Mouse (Mus musculus): ENCODE results near the gene Ak4. TPM values are rescaled to one million over a fixed set of nuclear protein-coding genes. Genes with fewer than 3 reads are reported as not detected.

Ak4 gene
- polyA plus RNA-seq, 1 experiment from 2014 or later = 11.9 TPM

GRCm38 (mm10) chr4:101406411-101407196, 12.5 kb upstream of the Ak4 start:
- ATAC-seq (replicated peaks; ENCODE audit: low FRiP score) = no peak
- H3K9ac ChIP-seq (ENCODE audit: low read length) = no peak overlapping the region
- DNase-seq (ENCODE audit: low spot score) = no peak
- 98% methylated on average over 4 of the region's 4 CpGs for WGBS
- no peak overlapping the region for H3K27ac ChIP-seq (ENCODE audit: low read depth, low read length)
- no peak overlapping the region for H3K4me2 ChIP-seq (ENCODE audit: low read depth, low read length, severe bottlenecking)
- no peaks in the 10 kb centered on the region for H3K9me3 ChIP-seq (ENCODE audit: control insufficient read depth, low read length)
- H3K4me1 ChIP-seq (replicated peaks; ENCODE audit: control insufficient read depth, insufficient read depth, low read length) = no peaks in the 10 kb centered on the region
- H3K27me3 ChIP-seq (ENCODE audit: control insufficient read depth, insufficient read depth, low read length) = no peaks in the 10 kb centered on the region
- no peak overlapping the region for H3K4me3 ChIP-seq (ENCODE audit: low read depth, low read length)
- no peaks in the 10 kb centered on the region for H3K36me3 ChIP-seq (ENCODE audit: control insufficient read depth, insufficient read depth, low read length)

GRCm38 (mm10) chr4:101416966-101417365, 2.1 kb upstream of the Ak4 start:
- H3K27ac ChIP-seq (ENCODE audit: low read depth, low read length) = no peak overlapping the region
- WGBS = 92% methylated on average over 11 of the region's 11 CpGs

GRCm38 (mm10) chr4:101419911-101420880, 1.1 kb downstream of the Ak4 start:
- Histone ChIP-seq H3K9me3 (ENCODE audit: control insufficient read depth, low read length) (no peaks in the 10 kb centered on the region), H3K4me3 (ENCODE audit: low read depth, low read length) (peak overlapping the region; percentile 74), H3K4me1 (replicated peaks; ENCODE audit: control insufficient read depth, insufficient read depth, low read length) (0 out of 2 replicates have a peak, but pooled peaks cover 1% of the 10 kb centered on the region), H3K27ac (ENCODE audit: low read depth, low read length) (peak overlapping the region; percentile 31; the same call in 1 of the 2 replicates), H3K9ac (ENCODE audit: low read length) (peak overlapping the region; percentile 89), H3K36me3 (ENCODE audit: control insufficient read depth, insufficient read depth, low read length) (no peaks in the 10 kb centered on the region), H3K27me3 (ENCODE audit: control insufficient read depth, insufficient read depth, low read length) (no peaks in the 10 kb centered on the region), H3K4me2 (ENCODE audit: low read depth, low read length, severe bottlenecking) (peak overlapping the region; percentile 90)
- peak; percentile 80 for DNase-seq (ENCODE audit: low spot score)
- under 1% methylated on average over 75 of the region's 90 CpGs for WGBS
- ATAC-seq (replicated peaks; ENCODE audit: low FRiP score) = peak; percentile 83

More at GRCm38 (mm10) chr4:101416966-101417365, 2.1 kb upstream of the Ak4 start:
- ATAC-seq (replicated peaks; ENCODE audit: low FRiP score) (no peak), DNase-seq (ENCODE audit: low spot score) (no peak)
- no peak overlapping the region for H3K9ac ChIP-seq (ENCODE audit: low read length)
- H3K4me1 ChIP-seq (replicated peaks; ENCODE audit: control insufficient read depth, insufficient read depth, low read length) = 0 out of 2 replicates have a peak, but pooled peaks cover 1% of the 10 kb centered on the region
- no peaks in the 10 kb centered on the region for H3K9me3 ChIP-seq (ENCODE audit: control insufficient read depth, low read length)
- H3K36me3 ChIP-seq (ENCODE audit: control insufficient read depth, insufficient read depth, low read length) = no peaks in the 10 kb centered on the region
- H3K4me2 ChIP-seq (ENCODE audit: low read depth, low read length, severe bottlenecking) = no peak overlapping the region
- no peaks in the 10 kb centered on the region for H3K27me3 ChIP-seq (ENCODE audit: control insufficient read depth, insufficient read depth, low read length)
- H3K4me3 ChIP-seq (ENCODE audit: low read depth, low read length) = no peak overlapping the region

GRCm38 (mm10) chr4:101422996-101423395, 3.9 kb downstream of the Ak4 start:
- no peaks in the 10 kb centered on the region for H3K9me3 ChIP-seq (ENCODE audit: control insufficient read depth, low read length)
- 96% methylated on average over 9 of the region's 10 CpGs for WGBS

GRCm38 (mm10) chr4:101423571-101423970, 4.5 kb downstream of the Ak4 start:
- no peak overlapping the region for H3K4me2 ChIP-seq (ENCODE audit: low read depth, low read length, severe bottlenecking)
- H3K9me3 ChIP-seq (ENCODE audit: control insufficient read depth, low read length) = no peaks in the 10 kb centered on the region
- H3K27ac ChIP-seq (ENCODE audit: low read depth, low read length) = no peak overlapping the region
- H3K36me3 ChIP-seq (ENCODE audit: control insufficient read depth, insufficient read depth, low read length) = no peaks in the 10 kb centered on the region
- ATAC-seq (replicated peaks; ENCODE audit: low FRiP score) (no peak), DNase-seq (ENCODE audit: low spot score) (no peak)
- WGBS = 97% methylated on average over 5 of the region's 5 CpGs
- no peaks in the 10 kb centered on the region for H3K27me3 ChIP-seq (ENCODE audit: control insufficient read depth, insufficient read depth, low read length)
- H3K4me3 ChIP-seq (ENCODE audit: low read depth, low read length) = no peak overlapping the region
- H3K4me1 ChIP-seq (replicated peaks; ENCODE audit: control insufficient read depth, insufficient read depth, low read length) = 0 out of 2 replicates have a peak, but pooled peaks cover 1% of the 10 kb centered on the region
- H3K9ac ChIP-seq (ENCODE audit: low read length) = no peak overlapping the region

More at GRCm38 (mm10) chr4:101422996-101423395, 3.9 kb downstream of the Ak4 start:
- no peak overlapping the region for H3K9ac ChIP-seq (ENCODE audit: low read length)
- no peaks in the 10 kb centered on the region for H3K36me3 ChIP-seq (ENCODE audit: control insufficient read depth, insufficient read depth, low read length)
- H3K4me2 ChIP-seq (ENCODE audit: low read depth, low read length, severe bottlenecking) = no peak overlapping the region
- no peaks in the 10 kb centered on the region for H3K27me3 ChIP-seq (ENCODE audit: control insufficient read depth, insufficient read depth, low read length)
- DNase-seq (ENCODE audit: low spot score) = no peak
- H3K4me3 ChIP-seq (ENCODE audit: low read depth, low read length) = no peak overlapping the region
- no peak overlapping the region for H3K27ac ChIP-seq (ENCODE audit: low read depth, low read length)
- ATAC-seq (replicated peaks; ENCODE audit: low FRiP score) = no peak
- 0 out of 2 replicates have a peak, but pooled peaks cover 1% of the 10 kb centered on the region for H3K4me1 ChIP-seq (replicated peaks; ENCODE audit: control insufficient read depth, insufficient read depth, low read length)

GRCm38 (mm10) chr4:101424495-101424894, 5.4 kb downstream of the Ak4 start:
- DNase-seq (ENCODE audit: low spot score) (no peak), ATAC-seq (replicated peaks; ENCODE audit: low FRiP score) (no peak)
- Histone ChIP-seq H3K9me3 (ENCODE audit: control insufficient read depth, low read length) (no peaks in the 10 kb centered on the region), H3K27me3 (ENCODE audit: control insufficient read depth, insufficient read depth, low read length) (no peaks in the 10 kb centered on the region), H3K9ac (ENCODE audit: low read length) (no peak overlapping the region), H3K4me1 (replicated peaks; ENCODE audit: control insufficient read depth, insufficient read depth, low read length) (0 out of 2 replicates have a peak, but pooled peaks cover 1% of the 10 kb centered on the region), H3K27ac (ENCODE audit: low read depth, low read length) (no peak overlapping the region), H3K4me2 (ENCODE audit: low read depth, low read length, severe bottlenecking) (no peak overlapping the region), H3K36me3 (ENCODE audit: control insufficient read depth, insufficient read depth, low read length) (no peaks in the 10 kb centered on the region), H3K4me3 (ENCODE audit: low read depth, low read length) (no peak overlapping the region)
- 79% methylated on average over 3 of the region's 3 CpGs for WGBS

GRCm38 (mm10) chr4:101425119-101425518, 6.0 kb downstream of the Ak4 start:
- Histone ChIP-seq H3K27me3 (ENCODE audit: control insufficient read depth, insufficient read depth, low read length) (no peaks in the 10 kb centered on the region), H3K27ac (ENCODE audit: low read depth, low read length) (no peak overlapping the region), H3K9ac (ENCODE audit: low read length) (no peak overlapping the region), H3K4me1 (replicated peaks; ENCODE audit: control insufficient read depth, insufficient read depth, low read length) (0 out of 2 replicates have a peak, but pooled peaks cover 1% of the 10 kb centered on the region), H3K9me3 (ENCODE audit: control insufficient read depth, low read length) (no peaks in the 10 kb centered on the region), H3K4me3 (ENCODE audit: low read depth, low read length) (no peak overlapping the region), H3K36me3 (ENCODE audit: control insufficient read depth, insufficient read depth, low read length) (no peaks in the 10 kb centered on the region), H3K4me2 (ENCODE audit: low read depth, low read length, severe bottlenecking) (no peak overlapping the region)
- whole genome bisulfite sequencing = 83% methylated on average over 5 of the region's 5 CpGs
- DNase-seq (ENCODE audit: low spot score) (no peak), ATAC-seq (replicated peaks; ENCODE audit: low FRiP score) (no peak)

- H3K9me3 ChIP-seq (ENCODE audit: control insufficient read depth, low read length) = no peaks in the 10 kb centered on the region
- H3K36me3 ChIP-seq (ENCODE audit: control insufficient read depth, insufficient read depth, low read length) = no peaks in the 10 kb centered on the region
- H3K4me2 ChIP-seq (ENCODE audit: low read depth, low read length, severe bottlenecking) = no peak overlapping the region
- ATAC-seq (replicated peaks; ENCODE audit: low FRiP score) = no peak
- 0 out of 2 replicates have a peak, but pooled peaks cover 1% of the 10 kb centered on the region for H3K4me1 ChIP-seq (replicated peaks; ENCODE audit: control insufficient read depth, insufficient read depth, low read length)
- H3K9ac ChIP-seq (ENCODE audit: low read length) = no peak overlapping the region
- H3K4me3 ChIP-seq (ENCODE audit: low read depth, low read length) = no peak overlapping the region
- H3K27ac ChIP-seq (ENCODE audit: low read depth, low read length) = no peak overlapping the region
- H3K27me3 ChIP-seq (ENCODE audit: control insufficient read depth, insufficient read depth, low read length) = no peaks in the 10 kb centered on the region
- WGBS = 93% methylated on average over 3 of the region's 3 CpGs
- no peak for DNase-seq (ENCODE audit: low spot score)
Observed at GRCm38 (mm10) chr4:101425666-101426065, 6.6 kb downstream of the Ak4 start.
